Mouse (Mus musculus): Measurements from ENCODE around the gene Ccdc136. TPM values are rescaled to one million over a fixed set of nuclear protein-coding genes. Genes with fewer than 3 reads are reported as not detected.

The Ccdc136 gene
- polyA plus RNA-seq, 1 experiment from 2014 or later = 23.4 TPM

DNA sequence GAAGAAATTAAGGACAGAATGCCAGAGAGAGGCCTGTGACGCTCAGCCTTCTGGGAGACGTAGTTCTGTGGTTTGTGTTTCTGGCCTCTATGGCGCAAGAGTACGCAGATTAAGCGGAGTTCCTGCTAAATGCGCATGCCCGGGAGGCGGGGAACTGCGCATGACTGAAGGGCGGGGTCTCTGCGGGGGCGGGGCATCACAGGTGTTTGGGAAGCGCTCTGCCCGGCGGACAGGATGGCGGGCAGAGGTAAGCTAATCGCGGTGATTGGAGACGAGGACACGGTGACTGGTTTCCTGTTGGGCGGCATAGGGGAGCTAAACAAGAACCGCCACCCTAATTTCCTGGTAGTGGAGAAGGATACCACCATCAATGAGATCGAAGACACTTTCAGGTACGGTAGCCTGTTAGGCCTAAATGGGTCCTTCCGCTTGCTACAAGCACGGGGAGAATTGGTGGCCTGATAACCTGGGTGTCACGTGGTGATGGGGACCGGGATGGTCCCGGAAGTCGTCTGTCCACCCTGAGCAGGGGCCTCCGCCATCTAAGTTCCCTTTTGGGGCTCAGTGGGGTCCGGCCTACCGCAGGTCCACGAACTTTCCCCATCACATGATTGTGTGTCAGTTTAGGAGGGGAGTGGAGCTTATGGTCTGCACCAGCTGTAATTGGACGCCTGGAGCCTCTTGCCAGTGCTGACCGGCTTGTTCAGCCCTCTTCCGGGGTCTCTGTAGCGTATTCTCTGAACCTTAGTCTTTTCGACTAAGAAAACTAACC, 71.7 kb downstream of the Ccdc136 start, which contains the start of gene Atp6v1f:
Gene Atp6v1f, plus strand, starts transcription at position 136 of the 772 bp plus-strand sequence.
- peaks cover 11% of the 10 kb centered on the region for H3K4me1 ChIP-seq
- H3K4me3 ChIP-seq = peak within 1 kb of the TSS; percentile 81
- under 1% methylated on average over 39 of the region's 39 CpGs for WGBS
- no peaks in the 10 kb centered on the region; the same call in 1 of the 2 replicates for H3K27me3 ChIP-seq (ENCODE audit: insufficient read depth, poor library complexity, severe bottlenecking)
- H3K36me3 ChIP-seq = peaks cover 25% of the 10 kb centered on the region
- peak; percentile 98 for DNase-seq (ENCODE audit: low spot score)
- peak within 1 kb of the TSS; percentile 86 for H3K27ac ChIP-seq
- no peaks in the 10 kb centered on the region for H3K9me3 ChIP-seq

DNA sequence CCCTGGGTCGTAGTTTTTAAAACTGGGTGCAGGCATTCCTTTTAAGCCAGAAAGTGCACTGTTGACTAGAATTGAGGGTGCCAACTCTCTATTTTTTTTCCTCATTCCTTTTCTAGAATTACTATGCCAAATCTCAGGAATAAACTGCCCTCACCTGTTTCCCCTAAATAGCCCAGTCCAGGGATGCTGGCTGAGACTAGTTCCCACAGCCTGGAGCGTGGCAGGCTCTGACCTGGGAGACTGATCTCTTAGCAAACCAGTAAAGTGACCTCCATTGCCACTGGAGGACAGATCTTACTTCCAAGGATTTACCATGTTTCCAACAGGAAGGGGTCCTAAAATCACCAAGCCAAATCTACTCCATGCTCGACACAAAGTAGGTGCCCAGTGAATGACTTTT, 72.7 kb downstream of the Ccdc136 start:
- DNase-seq (ENCODE audit: low spot score) = no peak
- H3K9me3 ChIP-seq = no peaks in the 10 kb centered on the region

DNA sequence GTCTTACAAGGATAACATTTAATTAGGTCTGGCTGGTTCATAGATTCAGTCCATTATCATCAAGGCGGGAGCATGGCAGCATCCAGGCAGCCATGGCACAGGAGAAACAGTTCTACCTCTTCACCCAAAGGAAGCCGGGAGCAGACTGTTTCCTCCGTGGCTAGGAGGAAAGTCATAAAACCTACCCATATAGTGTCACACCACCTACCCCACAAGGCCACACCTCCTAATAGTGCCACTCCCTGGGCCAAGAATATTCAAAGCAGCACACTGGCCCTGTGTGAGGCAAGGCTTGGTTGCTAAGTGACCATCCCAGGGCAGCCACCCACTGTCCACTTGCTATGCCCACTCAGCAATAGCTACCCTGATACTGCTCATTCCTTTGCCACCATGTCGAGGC, 75.0 kb downstream of the Ccdc136 start, which contains the start of gene Atp6v1fnb:
Gene Atp6v1fnb, plus strand, starts transcription at position 301 of the 400 bp plus-strand sequence.
- Histone ChIP-seq H3K4me3 (no peak within 1 kb of the TSS), H3K4me1 (peaks cover 31% of the 10 kb centered on the region), H3K27me3 (ENCODE audit: insufficient read depth, poor library complexity, severe bottlenecking) (no peaks in the 10 kb centered on the region; the same call in 1 of the 2 replicates), H3K27ac (no peak within 1 kb of the TSS), H3K36me3 (peaks cover 25% of the 10 kb centered on the region), H3K9me3 (no peaks in the 10 kb centered on the region)
- no peak for DNase-seq (ENCODE audit: low spot score)
- WGBS = 95% methylated on average over 4 of the region's 4 CpGs

More for the DNA sequence above, 72.7 kb downstream of the Ccdc136 start:
- Histone ChIP-seq H3K36me3 (peaks cover 25% of the 10 kb centered on the region), H3K4me3 (peak overlapping the region; percentile 81), H3K27me3 (ENCODE audit: insufficient read depth, poor library complexity, severe bottlenecking) (no peaks in the 10 kb centered on the region; the same call in 1 of the 2 replicates), H3K27ac (peak overlapping the region; percentile 86; the same call in 1 of the 2 replicates), H3K4me1 (peaks cover 17% of the 10 kb centered on the region)
- 86% methylated on average over 3 of the region's 3 CpGs for WGBS

DNA sequence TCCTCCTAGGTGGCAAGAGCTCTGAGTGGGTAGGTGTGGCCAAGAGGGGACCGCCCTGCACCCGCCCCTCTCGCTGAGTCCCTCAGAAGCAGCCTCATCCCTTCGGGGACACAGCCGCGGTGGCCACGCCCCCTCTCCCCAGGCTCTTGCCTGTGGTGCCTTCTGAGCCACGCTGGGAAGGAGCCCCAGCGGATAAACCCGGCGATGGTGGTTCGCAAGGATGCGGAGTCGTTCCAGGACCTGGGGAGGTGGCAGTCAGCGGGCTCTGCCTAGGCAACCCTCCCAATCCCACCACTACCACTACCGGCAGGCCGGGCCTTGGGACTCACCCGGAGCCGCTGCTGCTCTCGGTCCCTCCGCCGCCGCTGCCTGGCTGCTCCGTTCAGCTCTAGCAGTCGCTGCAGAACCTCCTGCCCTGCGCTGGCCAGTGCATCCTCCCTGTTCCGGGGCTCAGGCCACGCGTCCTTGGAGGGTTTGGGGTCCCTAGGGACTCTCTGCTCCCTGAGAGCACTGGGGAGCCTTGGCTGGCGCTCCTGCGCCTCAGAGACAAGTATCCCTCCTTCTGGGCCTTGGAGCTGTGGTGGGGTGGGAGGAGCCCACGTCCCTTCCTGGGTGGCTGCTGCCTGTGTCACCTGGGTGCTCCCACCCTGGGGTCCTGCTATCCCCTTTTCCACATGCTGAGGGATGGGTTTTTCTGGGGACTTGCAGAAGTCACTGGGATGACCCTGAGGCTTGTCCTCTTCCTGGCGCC, 78.0 kb downstream of the Ccdc136 start:
- peak overlapping the region; percentile 76 for H3K27ac ChIP-seq
- peaks cover 22% of the 10 kb centered on the region for H3K27me3 ChIP-seq (ENCODE audit: insufficient read depth, poor library complexity, severe bottlenecking)
- peak; percentile 95 for DNase-seq (ENCODE audit: low spot score)
- peaks cover 21% of the 10 kb centered on the region for H3K4me1 ChIP-seq
- no peaks in the 10 kb centered on the region for H3K9me3 ChIP-seq
- H3K4me3 ChIP-seq = peak overlapping the region; percentile 66
- 3% methylated on average over 33 of the region's 33 CpGs for WGBS
- H3K36me3 ChIP-seq = peaks cover 25% of the 10 kb centered on the region

DNA sequence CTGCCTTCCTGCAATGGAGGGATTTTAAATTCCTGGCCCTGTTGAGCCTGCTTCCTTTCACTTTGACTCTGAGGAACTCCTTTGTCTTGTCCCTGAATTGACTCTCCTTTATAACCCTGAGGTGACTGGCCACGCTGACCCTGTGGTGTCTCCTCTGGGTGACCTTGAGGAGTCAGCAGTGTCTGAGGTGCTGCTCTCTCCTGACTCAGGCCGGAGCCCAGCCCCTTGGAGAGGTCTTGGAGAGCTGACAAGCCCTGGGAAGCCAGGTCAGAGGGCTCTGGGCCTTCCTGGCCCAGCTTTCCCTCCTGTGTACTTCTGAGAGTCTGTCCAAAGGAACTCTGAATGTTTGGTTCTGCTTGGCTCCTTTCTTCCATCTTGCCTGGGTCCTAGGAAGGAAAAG, 78.6 kb downstream of the Ccdc136 start:
- Histone ChIP-seq H3K4me1 (peaks cover 20% of the 10 kb centered on the region), H3K9me3 (no peaks in the 10 kb centered on the region), H3K36me3 (peaks cover 23% of the 10 kb centered on the region), H3K27me3 (ENCODE audit: insufficient read depth, poor library complexity, severe bottlenecking) (peaks cover 22% of the 10 kb centered on the region), H3K4me3 (peak overlapping the region; percentile 66), H3K27ac (peak overlapping the region; percentile 76)
- no peak for DNase-seq (ENCODE audit: low spot score)
- 42% methylated on average over 2 of the region's 2 CpGs for WGBS

Small RNAs within 50 kb of the gene (microRNA-seq; reads per million reads assigned to microRNA genes)
- gene Gm26220 = not detected
- not detected for gene Gm44354

Other genes starting within 250 kb of the Ccdc136 start
- gene Rbm28, start 231.3 kb upstream of the Ccdc136 start, polyA plus RNA-seq (2016; fragmentation: Nextera tagmentation; extraction: Ambion mirVana) = 30.0 and 44.4 TPM in 2 replicates
- 3.2 and 4.3 TPM in 2 replicates for gene Prrt4, start 216.7 kb upstream of the Ccdc136 start, polyA plus RNA-seq (2016; fragmentation: Nextera tagmentation; extraction: Ambion mirVana)
- 50.7 and 54.0 TPM in 2 replicates for gene Impdh1, start 179.9 kb upstream of the Ccdc136 start, polyA plus RNA-seq (2016; fragmentation: Nextera tagmentation; extraction: Ambion mirVana)
- 28.1 and 34.2 TPM in 2 replicates for gene Hilpda, start 123.8 kb upstream of the Ccdc136 start, polyA plus RNA-seq (2016; fragmentation: Nextera tagmentation; extraction: Ambion mirVana)
- 0.22 and 0.36 TPM in 2 replicates for gene Fam71f2, start 116.7 kb upstream of the Ccdc136 start, polyA plus RNA-seq (2016; fragmentation: Nextera tagmentation; extraction: Ambion mirVana)
- gene Fam71f1, start 77.2 kb upstream of the Ccdc136 start, polyA plus RNA-seq (2016; fragmentation: Nextera tagmentation; extraction: Ambion mirVana) = 0.14 TPM in 1 of 2 replicates, not detected in the other
- 372 and 465 TPM in 2 replicates for gene Calu, start 48.2 kb upstream of the Ccdc136 start, polyA plus RNA-seq (2016; fragmentation: Nextera tagmentation; extraction: Ambion mirVana)
- 0.11 and 0.37 TPM in 2 replicates for gene Opn1sw, start 7.8 kb upstream of the Ccdc136 start, polyA plus RNA-seq (2016; fragmentation: Nextera tagmentation; extraction: Ambion mirVana)
- gene Flnc, start 36.9 kb downstream of the Ccdc136 start, polyA plus RNA-seq (2016; fragmentation: Nextera tagmentation; extraction: Ambion mirVana) = 40.2 and 83.3 TPM in 2 replicates
- gene Atp6v1f, start 71.4 kb downstream of the Ccdc136 start, polyA plus RNA-seq (2016; fragmentation: Nextera tagmentation; extraction: Ambion mirVana) = 214 and 228 TPM in 2 replicates
- gene Atp6v1fnb, start 75.1 kb downstream of the Ccdc136 start, polyA plus RNA-seq (2016; fragmentation: Nextera tagmentation; extraction: Ambion mirVana) = not detected in 2 replicates
- gene Kcp, start 111.6 kb downstream of the Ccdc136 start, polyA plus RNA-seq (2016; fragmentation: Nextera tagmentation; extraction: Ambion mirVana) = 13.8 and 23.3 TPM in 2 replicates
- 22.1 and 24.9 TPM in 2 replicates for gene Irf5, start 130.3 kb downstream of the Ccdc136 start, polyA plus RNA-seq (2016; fragmentation: Nextera tagmentation; extraction: Ambion mirVana)
- gene Tnpo3, start 213.6 kb downstream of the Ccdc136 start, polyA plus RNA-seq (2016; fragmentation: Nextera tagmentation; extraction: Ambion mirVana) = 89.1 and 90.2 TPM in 2 replicates